Mouse (Mus musculus) ES-Bruce4 (cell line): ENCODE results near the gene Relch. TPM values are rescaled to one million over a fixed set of nuclear protein-coding genes. Genes with fewer than 3 reads are reported as not detected.

ENCODE experiments used
- H3K27ac ChIP-seq: 2 replicates; pipeline ENCODE4 v1.5.1; 2012; ENCODE audit warnings: low read length, inconsistent platforms; ENCODE audit not compliant: insufficient read depth
- H3K27me3 ChIP-seq: 2 replicates; pipeline ENCODE4 v1.6.1; 2012; ENCODE audit warnings: mild to moderate bottlenecking, low read length, inconsistent platforms; ENCODE audit not compliant: control insufficient read depth, poor library complexity, insufficient read depth, severe bottlenecking
- H3K36me3 ChIP-seq: 2 replicates; pipeline ENCODE4 v1.6.1; 2012; ENCODE audit warnings: inconsistent platforms, mild to moderate bottlenecking, low read length, moderate library complexity; ENCODE audit not compliant: control insufficient read depth, poor library complexity, insufficient read depth, severe bottlenecking
- H3K4me1 ChIP-seq: one replicate; pipeline ENCODE4 v1.8.1; 2011; ENCODE audit warnings: low read length; ENCODE audit not compliant: control insufficient read depth, insufficient read depth
- H3K4me3 ChIP-seq: 2 replicates; pipeline ENCODE4 v1.5.1; 2011; ENCODE audit warnings: low read depth, mild to moderate bottlenecking, low read length
- H3K9ac ChIP-seq: 2 replicates; pipeline ENCODE4 v1.6.1; 2012; ENCODE audit warnings: low read depth, mild to moderate bottlenecking, inconsistent platforms; ENCODE audit not compliant: poor library complexity, severe bottlenecking
- H3K9me3 ChIP-seq: replicated peaks from 2 replicates; pipeline ENCODE4 v1.6.1; 2012; ENCODE audit warnings: mild to moderate bottlenecking, low read length, inconsistent platforms; ENCODE audit not compliant: control insufficient read depth, poor library complexity, insufficient read depth, severe bottlenecking
- CTCF ChIP-seq: IDR thresholded peaks from one replicate; pipeline ENCODE4 v1.8.1; 2011; ENCODE audit warnings: low read depth, low read length
- EP300 ChIP-seq: IDR thresholded peaks from 2 replicates; pipeline ENCODE4 v1.6.1; 2011; ENCODE audit warnings: low read depth, low read length; ENCODE audit not compliant: insufficient read depth
- POLR2A ChIP-seq: IDR thresholded peaks from one replicate; pipeline ENCODE4 v1.8.1; 2011; ENCODE audit warnings: low read length; ENCODE audit not compliant: insufficient read depth
- polyA plus RNA-seq: library from polyadenylated mRNA; stranded (reverse); fragments of >200 nt; gene quantifications from 2 replicates; pipeline ENCODE4 v1.2.4, GENCODE M21; 2011; ENCODE audit warnings: low read depth; ENCODE audit not compliant: missing spikeins, insufficient read depth, insufficient read length

Gene Relch
- polyA plus RNA-seq, 1 experiment = 26.5 TPM

GRCm38 (mm10) chr1:105794670-105795069 is 131.0 kb downstream of the Relch start:
- no peaks in the 10 kb centered on the region for H3K4me1 ChIP-seq
- H3K9ac ChIP-seq = no peak overlapping the region
- no peaks in the 10 kb centered on the region for H3K9me3 ChIP-seq
- no peak overlapping the region for H3K27ac ChIP-seq
- H3K27me3 ChIP-seq = no peaks in the 10 kb centered on the region
- TF ChIP-seq POLR2A (no peak), EP300 (no peak), CTCF (no peak)
- H3K4me3 ChIP-seq = no peak overlapping the region
- no peaks in the 10 kb centered on the region for H3K36me3 ChIP-seq

- Histone ChIP-seq H3K4me1 (no peaks in the 10 kb centered on the region), H3K27ac (no peak overlapping the region), H3K9me3 (no peaks in the 10 kb centered on the region), H3K4me3 (no peak overlapping the region), H3K27me3 (no peaks in the 10 kb centered on the region; the same call in 1 of the 2 replicates), H3K9ac (no peak overlapping the region), H3K36me3 (no peaks in the 10 kb centered on the region)
- TF ChIP-seq EP300 (no peak), POLR2A (no peak), CTCF (no peak)
Observed at GRCm38 (mm10) chr1:105795705-105796104, 132.0 kb downstream of the Relch start.

DNA sequence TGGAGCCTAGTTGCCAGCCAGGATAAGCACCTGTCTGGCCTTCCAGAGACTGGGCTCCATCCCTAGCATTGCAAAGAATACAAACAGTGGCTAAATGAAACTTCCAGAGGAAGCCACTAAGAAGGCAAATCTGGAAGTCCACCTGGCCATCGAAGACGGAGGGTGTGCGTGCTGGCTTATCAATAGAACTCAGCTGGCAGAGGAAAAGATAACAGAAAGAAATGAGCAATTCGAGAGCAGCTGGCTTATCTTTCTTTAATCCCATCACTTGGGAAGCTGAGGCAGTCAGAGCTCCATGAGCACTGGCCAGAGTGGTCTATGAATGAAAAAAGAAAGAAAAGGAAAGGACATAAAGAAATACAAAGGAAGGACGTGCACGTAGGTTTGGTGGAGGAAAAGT is 136.9 kb downstream of the Relch start:
- Histone ChIP-seq H3K36me3 (no peaks in the 10 kb centered on the region), H3K27me3 (no peaks in the 10 kb centered on the region; the same call in 1 of the 2 replicates), H3K27ac (no peak overlapping the region), H3K4me3 (no peak overlapping the region), H3K9me3 (no peaks in the 10 kb centered on the region), H3K4me1 (no peaks in the 10 kb centered on the region), H3K9ac (no peak overlapping the region)
- TF ChIP-seq EP300 = no peak
- TF ChIP-seq CTCF = no peak
- no peak for TF ChIP-seq POLR2A

GRCm38 (mm10) chr1:105801252-105801651 is 137.6 kb downstream of the Relch start:
- no peak overlapping the region for H3K9ac ChIP-seq
- H3K4me3 ChIP-seq = no peak overlapping the region
- no peak for TF ChIP-seq POLR2A
- H3K4me1 ChIP-seq = no peaks in the 10 kb centered on the region
- no peaks in the 10 kb centered on the region for H3K9me3 ChIP-seq
- H3K27me3 ChIP-seq = no peaks in the 10 kb centered on the region; the same call in 1 of the 2 replicates
- no peak overlapping the region for H3K27ac ChIP-seq
- no peaks in the 10 kb centered on the region for H3K36me3 ChIP-seq

DNA sequence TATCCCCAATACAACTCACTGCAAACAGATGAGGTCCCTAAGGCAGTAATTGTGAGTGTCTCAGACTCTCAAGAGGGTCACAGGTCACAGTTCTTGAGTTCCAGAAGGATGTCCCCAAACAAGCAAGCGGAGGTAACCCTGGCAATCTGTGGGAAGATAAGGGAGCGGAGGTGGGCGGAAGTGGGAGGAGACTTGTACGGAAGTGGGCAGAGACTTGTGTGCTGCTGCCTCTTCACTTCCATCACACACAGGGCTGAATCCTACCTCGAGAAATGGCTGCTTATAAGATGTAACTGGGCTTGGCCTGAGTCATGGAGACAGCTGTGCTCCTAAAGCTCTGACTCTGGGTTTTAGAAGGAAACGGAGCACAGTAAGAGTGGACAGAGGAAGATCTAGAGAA is 139.3 kb downstream of the Relch start:
- Histone ChIP-seq H3K4me1 (no peaks in the 10 kb centered on the region), H3K27ac (no peak overlapping the region), H3K9me3 (no peaks in the 10 kb centered on the region), H3K4me3 (no peak overlapping the region), H3K27me3 (no peaks in the 10 kb centered on the region; the same call in 1 of the 2 replicates), H3K9ac (no peak overlapping the region), H3K36me3 (no peaks in the 10 kb centered on the region)
- no peak for TF ChIP-seq CTCF
- no peak for TF ChIP-seq POLR2A
- no peak for TF ChIP-seq EP300

GRCm38 (mm10) chr1:105804285-105804684 is 140.6 kb downstream of the Relch start:
- no peaks in the 10 kb centered on the region for H3K9me3 ChIP-seq
- no peak overlapping the region for H3K4me3 ChIP-seq
- H3K9ac ChIP-seq = no peak overlapping the region
- TF ChIP-seq EP300 (no peak), POLR2A (no peak)
- no peaks in the 10 kb centered on the region for H3K4me1 ChIP-seq
- no peak overlapping the region for H3K27ac ChIP-seq
- H3K27me3 ChIP-seq = no peaks in the 10 kb centered on the region; the same call in 1 of the 2 replicates
- H3K36me3 ChIP-seq = no peaks in the 10 kb centered on the region

Other genes with a start within 250 kb of the Relch start
- 27.7 and 33.6 TPM in 2 replicates for gene Pign, start 184 bp upstream of the Relch start, polyA plus RNA-seq
- 1.1 and 2.1 TPM in 2 replicates for gene Tnfrsf11a, start 116.9 kb downstream of the Relch start, polyA plus RNA-seq